Mouse (Mus musculus) forebrain, embryonic 16.5 days (tissue): ENCODE measurements around the gene Phf6. TPM values are rescaled to one million over a fixed set of nuclear protein-coding genes. Genes with fewer than 3 reads are reported as not detected.

Source experiments
- ATAC-seq: fragments of 200-750 bp; cut with Nextera tagmentation; 2 replicates; pipeline ENCODE4 v1.8.0; 2017; ENCODE audit warnings: mild to moderate bottlenecking, moderate library complexity
- H3K27ac ChIP-seq: fragments of 300-500 bp; sonication (generic); 2 replicates; pipeline ENCODE4 v1.5.1; 2014; ENCODE audit warnings: low read length, control low read depth
- H3K27me3 ChIP-seq: fragments of 300-500 bp; sonication (generic); replicated peaks from 2 replicates; pipeline ENCODE4 v1.6.1; 2014; ENCODE audit warnings: low read length; ENCODE audit not compliant: control insufficient read depth, insufficient read depth
- H3K36me3 ChIP-seq: fragments of 300-500 bp; sonication (generic); 2 replicates; pipeline ENCODE4 v1.6.1; 2014; ENCODE audit not compliant: control insufficient read depth, insufficient read depth
- H3K4me1 ChIP-seq: fragments of 300-500 bp; sonication (generic); replicated peaks from 2 replicates; pipeline ENCODE4 v1.6.1; 2014; ENCODE audit warnings: low read length; ENCODE audit not compliant: control insufficient read depth, insufficient read depth
- H3K4me2 ChIP-seq: fragments of 300-500 bp; sonication (generic); 2 replicates; pipeline ENCODE4 v1.6.1; 2014; ENCODE audit warnings: mild to moderate bottlenecking, low read length, control low read depth
- H3K4me3 ChIP-seq: fragments of 300-500 bp; sonication (generic); replicated peaks from 2 replicates; pipeline ENCODE4 v1.5.1; 2014; ENCODE audit warnings: mild to moderate bottlenecking, low read length, control low read depth
- H3K9ac ChIP-seq: fragments of 300-500 bp; sonication (generic); replicated peaks from 2 replicates; pipeline ENCODE4 v1.6.1; 2014; ENCODE audit warnings: low read depth, low read length, control low read depth
- H3K9me3 ChIP-seq: fragments of 300-500 bp; sonication (generic); 2 replicates; pipeline ENCODE4 v1.6.1; 2016; ENCODE audit warnings: low read length; ENCODE audit not compliant: control insufficient read depth
- WGBS: fragments of 180-500 bp; shearing (Covaris S2); extraction: QIAGEN DNeasy Blood & Tissue Kit; methylation state at CpG from one replicate; pipeline ENCODE4 v1.1.7; 2014; 5-methylcytosine and 5-hydroxymethylcytosine counted together
- polyA plus RNA-seq: library from polyadenylated mRNA; unstranded; fragments of >200 nt; fragmentation: Nextera tagmentation; extraction: Ambion mirVana; gene quantifications from 2 replicates; pipeline ENCODE4 v1.2.1, GENCODE M21; 2015

Gene Phf6
- polyA plus RNA-seq, 1 experiment from 2014 or later: 97.6 TPM

DNA sequence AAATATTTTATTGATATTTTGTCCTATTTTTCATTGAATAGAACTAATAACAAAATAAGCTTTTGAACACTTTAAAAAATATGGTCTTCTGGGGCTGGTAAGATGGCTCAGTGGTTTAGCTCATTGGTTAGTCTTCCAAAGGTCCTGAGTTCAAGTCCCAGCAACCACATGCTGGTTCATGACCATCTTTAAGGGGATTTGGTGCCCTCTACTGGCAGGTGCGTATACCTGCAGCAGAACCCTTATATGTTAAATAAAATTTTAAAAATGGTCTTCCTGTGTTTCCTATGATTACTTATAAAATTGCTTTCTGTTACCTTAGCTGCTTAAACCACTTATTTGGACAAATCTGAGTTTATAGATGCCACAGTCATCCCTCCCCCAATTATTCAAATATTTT, 16.8 kb downstream of the Phf6 start:
- no peaks in the 10 kb centered on the region for H3K4me1 ChIP-seq
- H3K4me2 ChIP-seq: no peak overlapping the region
- WGBS: 47% methylated on average over 1 of the region's 1 CpGs
- H3K9ac ChIP-seq: no peak overlapping the region
- H3K36me3 ChIP-seq: no peaks in the 10 kb centered on the region
- ATAC-seq: no peak
- H3K27ac ChIP-seq: no peak overlapping the region
- no peaks in the 10 kb centered on the region for H3K27me3 ChIP-seq
- H3K9me3 ChIP-seq: no peaks in the 10 kb centered on the region
- H3K4me3 ChIP-seq: no peak overlapping the region

DNA sequence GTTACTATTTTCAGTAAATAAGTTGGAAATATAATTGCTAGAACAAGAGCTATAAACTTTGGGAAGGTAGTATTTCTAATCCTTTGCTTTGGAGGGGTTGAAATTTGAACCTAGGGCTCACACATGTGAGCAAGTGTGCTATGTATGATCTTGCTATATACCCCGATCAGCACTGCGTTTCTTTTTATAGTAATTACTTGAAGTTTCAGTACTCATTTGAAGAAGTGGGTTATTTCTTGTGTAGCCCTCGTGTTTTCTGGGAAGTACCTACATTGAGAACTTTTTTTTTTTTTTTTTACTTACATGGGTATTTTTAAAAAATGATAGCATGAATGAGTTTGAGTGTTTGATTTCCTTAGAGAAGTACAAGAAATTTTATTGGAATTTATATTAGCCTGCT, 17.7 kb downstream of the Phf6 start:
- H3K9ac ChIP-seq: no peak overlapping the region
- H3K9me3 ChIP-seq: no peaks in the 10 kb centered on the region
- no peaks in the 10 kb centered on the region for H3K27me3 ChIP-seq
- ATAC-seq: no peak
- H3K4me3 ChIP-seq: no peak overlapping the region
- no peaks in the 10 kb centered on the region for H3K36me3 ChIP-seq
- H3K27ac ChIP-seq: no peak overlapping the region
- WGBS: 88% methylated on average over 3 of the region's 3 CpGs
- H3K4me1 ChIP-seq: no peaks in the 10 kb centered on the region
- H3K4me2 ChIP-seq: no peak overlapping the region

DNA sequence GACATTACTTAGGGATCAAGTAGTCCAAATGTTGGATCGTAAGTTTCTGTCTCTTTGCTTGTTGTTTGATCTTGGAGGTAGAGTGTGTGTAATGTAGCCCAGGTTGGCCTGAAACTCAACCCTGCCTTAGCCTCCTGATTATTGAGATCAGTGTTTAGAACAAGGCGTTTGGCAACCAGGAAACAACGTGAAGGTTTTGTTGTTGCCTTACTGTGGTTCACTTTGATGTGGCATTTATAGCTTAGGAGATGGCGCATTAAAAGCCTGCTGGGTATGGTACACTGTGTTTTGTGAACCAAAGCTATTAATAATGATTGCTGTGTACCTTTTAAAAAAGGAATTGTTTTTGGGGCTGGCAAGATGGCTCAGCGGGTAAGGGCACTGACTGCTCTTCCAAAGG, 18.1 kb downstream of the Phf6 start:
- H3K9ac ChIP-seq: no peak overlapping the region
- no peak overlapping the region for H3K4me3 ChIP-seq
- no peak overlapping the region for H3K27ac ChIP-seq
- no peak overlapping the region for H3K4me2 ChIP-seq
- no peaks in the 10 kb centered on the region for H3K27me3 ChIP-seq
- no peaks in the 10 kb centered on the region for H3K9me3 ChIP-seq
- no peaks in the 10 kb centered on the region for H3K36me3 ChIP-seq
- ATAC-seq: no peak
- H3K4me1 ChIP-seq: no peaks in the 10 kb centered on the region
- WGBS: 87% methylated on average over 5 of the region's 5 CpGs

DNA sequence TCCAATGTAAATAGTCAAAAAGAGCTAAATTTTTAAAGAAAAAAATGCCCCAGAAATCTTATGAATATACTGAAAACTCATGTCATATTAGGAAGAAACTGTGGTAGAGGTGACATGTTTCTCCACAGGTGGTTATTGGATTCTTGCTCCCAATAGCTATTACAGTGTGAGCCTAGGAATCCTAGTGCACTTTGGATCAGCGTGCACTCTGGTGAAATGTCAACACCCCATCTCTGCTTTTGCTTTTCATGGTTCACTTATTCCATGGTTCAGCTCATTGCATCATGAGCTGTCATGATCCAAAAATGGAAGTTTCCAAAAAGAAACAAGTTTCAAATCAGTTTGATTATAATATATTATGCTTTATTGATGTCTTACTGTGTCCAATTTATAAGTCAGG, 20.1 kb downstream of the Phf6 start:
- WGBS: 87% methylated on average over 1 of the region's 1 CpGs
- no peak overlapping the region for H3K4me2 ChIP-seq
- no peaks in the 10 kb centered on the region for H3K36me3 ChIP-seq
- H3K9me3 ChIP-seq: no peaks in the 10 kb centered on the region
- no peaks in the 10 kb centered on the region for H3K27me3 ChIP-seq
- H3K9ac ChIP-seq: no peak overlapping the region
- H3K4me3 ChIP-seq: no peak overlapping the region
- no peak for ATAC-seq
- H3K27ac ChIP-seq: no peak overlapping the region
- no peaks in the 10 kb centered on the region for H3K4me1 ChIP-seq

DNA sequence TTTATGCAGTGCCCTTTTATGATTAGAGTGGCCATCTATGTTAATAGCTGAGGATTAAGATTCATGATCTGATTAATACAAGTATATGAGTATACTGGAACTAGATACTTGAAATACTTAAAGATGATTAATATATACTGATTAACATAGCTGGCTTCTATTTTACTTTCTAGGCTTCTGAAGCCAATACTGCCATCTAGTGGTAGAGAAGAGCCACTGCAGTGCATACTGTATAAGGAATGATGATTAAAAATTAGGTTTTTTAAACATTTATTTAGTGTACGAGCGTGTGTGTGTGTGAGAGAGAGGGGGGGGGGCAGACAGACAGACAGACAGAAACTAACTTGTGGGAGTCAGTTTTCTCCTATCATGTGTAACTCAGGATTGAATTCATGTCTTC, 22.4 kb downstream of the Phf6 start:
- WGBS: 48% methylated on average over 2 of the region's 2 CpGs
- Histone ChIP-seq H3K9ac (no peak overlapping the region), H3K9me3 (no peaks in the 10 kb centered on the region), H3K36me3 (0 out of 2 replicates have a peak, but pooled peaks cover 2% of the 10 kb centered on the region), H3K4me1 (no peaks in the 10 kb centered on the region), H3K27ac (no peak overlapping the region), H3K4me2 (no peak overlapping the region), H3K27me3 (no peaks in the 10 kb centered on the region), H3K4me3 (no peak overlapping the region)
- ATAC-seq: peak; percentile 38; the same call in 1 of the 2 replicates

DNA sequence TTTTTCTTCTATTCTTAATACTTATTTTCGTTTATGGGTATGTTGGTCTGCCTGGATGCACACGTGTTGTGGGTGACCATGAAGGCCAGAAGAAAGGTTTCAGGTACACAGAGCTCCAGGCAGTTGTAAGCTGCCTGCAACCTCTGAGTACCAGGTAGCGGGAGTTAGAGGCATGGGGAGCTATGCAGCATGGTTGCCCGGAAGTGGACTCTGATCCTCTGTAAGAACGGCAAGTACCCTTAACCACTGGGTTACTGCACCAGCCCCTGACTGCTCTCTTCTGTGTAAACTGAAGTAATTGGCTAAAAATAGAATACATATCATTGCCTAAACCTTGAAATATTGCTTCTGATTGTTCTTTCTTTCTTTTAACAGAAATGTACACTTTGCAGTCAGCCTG, 33.4 kb downstream of the Phf6 start:
- ATAC-seq: no peak
- no peak overlapping the region for H3K9ac ChIP-seq
- H3K36me3 ChIP-seq: peaks cover 8% of the 10 kb centered on the region
- H3K9me3 ChIP-seq: no peaks in the 10 kb centered on the region
- 94% methylated on average over 5 of the region's 5 CpGs for WGBS
- no peak overlapping the region for H3K27ac ChIP-seq
- H3K4me2 ChIP-seq: no peak overlapping the region
- H3K4me1 ChIP-seq: no peaks in the 10 kb centered on the region
- H3K27me3 ChIP-seq: no peaks in the 10 kb centered on the region
- no peak overlapping the region for H3K4me3 ChIP-seq

DNA sequence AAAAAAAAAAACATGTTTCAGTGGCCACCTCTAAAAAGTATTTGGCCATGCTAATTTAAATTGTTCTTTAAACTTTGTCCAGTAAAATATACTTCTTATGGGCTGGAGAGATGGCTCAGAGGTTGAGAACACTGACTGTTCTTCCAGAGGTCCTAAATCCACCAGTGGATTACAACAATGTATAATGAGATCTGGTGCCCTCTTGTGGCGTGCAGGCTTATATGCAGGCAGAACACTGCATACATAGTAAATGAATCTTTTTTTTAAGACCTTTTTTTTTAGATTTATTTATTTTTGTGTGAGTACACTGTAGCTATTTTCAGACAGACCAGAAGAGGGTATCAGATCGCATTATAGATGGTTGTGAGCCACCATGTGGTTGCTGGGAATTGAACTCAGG, 37.6 kb downstream of the Phf6 start:
- peaks cover 7% of the 10 kb centered on the region for H3K36me3 ChIP-seq
- H3K4me1 ChIP-seq: no peaks in the 10 kb centered on the region
- no peak overlapping the region for H3K4me3 ChIP-seq
- WGBS: 54% methylated on average over 2 of the region's 2 CpGs
- H3K27me3 ChIP-seq: no peaks in the 10 kb centered on the region
- no peak for ATAC-seq
- H3K9ac ChIP-seq: no peak overlapping the region
- H3K4me2 ChIP-seq: no peak overlapping the region
- H3K9me3 ChIP-seq: no peaks in the 10 kb centered on the region
- H3K27ac ChIP-seq: no peak overlapping the region

DNA sequence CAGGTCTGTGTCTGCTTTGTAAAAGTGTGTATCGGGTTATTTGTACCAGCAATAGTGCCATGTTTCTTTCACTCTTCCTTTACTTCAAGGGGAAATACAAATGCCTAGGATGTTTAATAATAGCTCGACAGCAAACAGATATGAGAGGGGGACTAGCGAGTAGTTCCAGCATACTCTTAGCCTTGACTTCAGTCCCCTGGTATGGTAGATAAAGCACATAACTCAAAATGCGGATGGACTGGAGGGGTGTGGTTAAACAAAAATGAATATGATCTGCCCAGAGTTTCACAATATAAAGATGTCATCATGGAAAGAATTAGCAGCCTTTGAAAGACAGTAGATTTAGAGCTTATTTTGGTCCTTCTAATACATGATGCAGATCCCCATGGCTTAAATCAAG, 44.9 kb downstream of the Phf6 start:
- WGBS: 98% methylated on average over 4 of the region's 4 CpGs
- no peak overlapping the region for H3K4me2 ChIP-seq
- H3K9ac ChIP-seq: no peak overlapping the region
- no peak overlapping the region for H3K4me3 ChIP-seq
- H3K4me1 ChIP-seq: no peaks in the 10 kb centered on the region
- H3K9me3 ChIP-seq: no peaks in the 10 kb centered on the region
- no peak for ATAC-seq
- 0 out of 2 replicates have a peak, but pooled peaks cover 3% of the 10 kb centered on the region for H3K36me3 ChIP-seq
- no peaks in the 10 kb centered on the region for H3K27me3 ChIP-seq
- H3K27ac ChIP-seq: no peak overlapping the region

DNA sequence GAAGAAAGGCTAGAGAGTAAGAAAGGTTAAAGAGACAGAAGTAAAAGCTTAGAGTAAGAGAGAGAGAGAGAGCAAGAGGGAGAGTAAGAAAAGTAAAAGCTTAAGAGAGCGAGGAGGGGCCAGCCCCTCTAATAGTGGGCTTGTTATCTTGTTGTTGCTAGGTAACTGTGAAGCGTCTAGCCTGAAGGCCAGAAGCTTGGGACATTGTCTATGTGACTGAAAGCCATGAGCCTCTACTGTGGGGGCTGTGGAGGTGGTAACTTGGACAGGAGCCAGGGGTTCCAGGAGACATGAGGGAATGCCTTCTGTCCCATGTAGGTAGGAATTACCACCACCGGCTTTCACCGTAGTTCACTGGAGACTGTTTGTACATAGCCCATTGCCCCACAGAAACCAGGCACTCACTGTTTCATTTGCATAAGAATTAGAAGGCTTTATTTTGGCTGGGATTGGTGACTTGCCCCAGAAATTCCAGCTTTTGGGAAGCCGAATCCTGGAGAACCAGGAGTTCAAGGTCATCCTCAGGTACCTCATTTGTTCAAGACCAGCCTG, 49.6 kb downstream of the Phf6 start:
- Histone ChIP-seq H3K9ac (no peak overlapping the region), H3K4me2 (no peak overlapping the region), H3K4me3 (no peak overlapping the region), H3K27ac (no peak overlapping the region), H3K27me3 (no peaks in the 10 kb centered on the region), H3K9me3 (no peaks in the 10 kb centered on the region), H3K36me3 (no peaks in the 10 kb centered on the region), H3K4me1 (no peaks in the 10 kb centered on the region)
- ATAC-seq: peak; percentile 23; the same call in 1 of the 2 replicates
- 34% methylated on average over 5 of the region's 5 CpGs for WGBS

DNA sequence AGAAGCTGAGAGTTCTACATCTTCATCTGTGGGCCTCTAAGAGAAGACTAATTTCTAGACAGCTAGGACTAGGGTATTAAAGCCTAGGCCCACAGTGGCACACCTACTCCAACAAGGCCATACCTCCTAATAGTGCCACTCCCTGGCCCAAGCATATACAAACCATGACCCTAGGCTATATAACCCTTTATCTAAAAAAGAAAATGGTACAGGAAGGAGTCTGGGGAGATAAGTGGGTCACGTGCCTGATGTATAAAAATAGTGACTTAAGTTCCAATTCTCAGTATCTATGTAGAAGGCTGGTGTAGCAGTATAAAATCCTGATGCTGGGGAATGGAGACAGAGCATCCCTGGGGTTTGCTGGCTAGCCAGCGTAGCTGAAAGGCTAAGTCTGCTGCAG, 53.1 kb downstream of the Phf6 start:
- H3K27ac ChIP-seq: no peak overlapping the region
- no peaks in the 10 kb centered on the region for H3K36me3 ChIP-seq
- H3K9ac ChIP-seq: no peak overlapping the region
- H3K4me3 ChIP-seq: no peak overlapping the region
- H3K4me2 ChIP-seq: no peak overlapping the region
- no peak for ATAC-seq
- WGBS: 91% methylated on average over 2 of the region's 2 CpGs
- no peaks in the 10 kb centered on the region for H3K27me3 ChIP-seq
- H3K4me1 ChIP-seq: no peaks in the 10 kb centered on the region
- no peaks in the 10 kb centered on the region for H3K9me3 ChIP-seq
